Mouse (Mus musculus) embryonic fibroblast, embryonic 13.5 days (primary cell): ENCODE measurements around the gene Dvl3.

ENCODE experiments used
- CTCF ChIP-seq: IDR thresholded peaks from 2 replicates; pipeline ENCODE4 v1.5.1; 2011; ENCODE audit warnings: mild to moderate bottlenecking, control low read depth, low read length, moderate library complexity, borderline replicate concordance; ENCODE audit not compliant: insufficient read depth
- POLR2A ChIP-seq: IDR thresholded peaks from 2 replicates; pipeline ENCODE4 v1.6.1; 2011; ENCODE audit warnings: low read depth, mild to moderate bottlenecking, control low read depth, low read length, moderate library complexity

GRCm38 (mm10) chr16:20496671-20497600, 19.8 kb upstream of the Dvl3 start:
- TF ChIP-seq POLR2A, result peak; percentile 34; the same call in 1 of the 2 replicates
- TF ChIP-seq CTCF, result no peak
